Mouse (Mus musculus) stomach, postnatal 0 days (tissue): ENCODE measurements around the gene Pogz. TPM values are rescaled to one million over a fixed set of nuclear protein-coding genes. Genes with fewer than 3 reads are reported as not detected.

Experiments
- ATAC-seq: fragments of 200-750 bp; cut with Nextera tagmentation; 2 replicates; pipeline ENCODE4 v1.8.0; 2017; ENCODE audit not compliant: low FRiP score, low TSS enrichment
- DNase-seq: peaks from one replicate; pipeline ENCODE4 v3.0.0-alpha.2; 2016; ENCODE audit warnings: low spot score
- H3K27ac ChIP-seq: fragments of 300-500 bp; sonication (generic); replicated peaks from 2 replicates; pipeline ENCODE4 v1.5.1; 2014; ENCODE audit warnings: mild to moderate bottlenecking, control low read depth
- H3K27me3 ChIP-seq: fragments of 300-500 bp; sonication (generic); 2 replicates; pipeline ENCODE4 v1.6.1; 2014; ENCODE audit warnings: low read length; ENCODE audit not compliant: control insufficient read depth, insufficient read depth
- H3K36me3 ChIP-seq: fragments of 300-500 bp; sonication (generic); 2 replicates; pipeline ENCODE4 v1.6.1; 2014; ENCODE audit warnings: low read length, mixed read lengths; ENCODE audit not compliant: control insufficient read depth, insufficient read depth
- H3K4me1 ChIP-seq: fragments of 300-500 bp; sonication (generic); replicated peaks from 2 replicates; pipeline ENCODE4 v1.6.1; 2014; ENCODE audit warnings: antibody characterized with exemption; ENCODE audit not compliant: control insufficient read depth, insufficient read depth
- H3K4me2 ChIP-seq: fragments of 300-500 bp; sonication (generic); replicated peaks from 2 replicates; pipeline ENCODE4 v1.6.1; 2014; ENCODE audit warnings: low read depth, mild to moderate bottlenecking, control low read depth, moderate library complexity
- H3K4me3 ChIP-seq: fragments of 300-500 bp; sonication (generic); 2 replicates; pipeline ENCODE4 v1.5.1; 2014; ENCODE audit warnings: low read depth, low read length, control low read depth
- H3K9ac ChIP-seq: fragments of 300-500 bp; sonication (generic); 2 replicates; pipeline ENCODE4 v1.6.1; 2014; ENCODE audit warnings: mild to moderate bottlenecking, low read length, control low read depth, mixed read lengths
- H3K9me3 ChIP-seq: fragments of 300-500 bp; sonication (generic); 2 replicates; pipeline ENCODE4 v1.6.1; 2016; ENCODE audit warnings: low read length; ENCODE audit not compliant: control insufficient read depth
- CTCF ChIP-seq: IDR thresholded peaks from 2 replicates; pipeline ENCODE4 v1.5.1; 2016; ENCODE audit warnings: antibody characterized with exemption, low read depth, mild to moderate bottlenecking, moderate library complexity
- EP300 ChIP-seq: optimal IDR thresholded peaks from 2 replicates; pipeline ENCODE3; 2016; ENCODE audit warnings: antibody characterized with exemption
- WGBS: fragments of 180-500 bp; shearing (Covaris S2); extraction: QIAGEN DNeasy Blood & Tissue Kit; methylation state at CpG from one replicate; pipeline ENCODE4 v1.1.7; 2014; 5-methylcytosine and 5-hydroxymethylcytosine counted together
- polyA plus RNA-seq: library from polyadenylated mRNA; unstranded; fragments of >200 nt; fragmentation: Nextera tagmentation; extraction: Ambion mirVana; gene quantifications from 2 replicates; pipeline ENCODE4 v1.2.1, GENCODE M21; 2015

Pogz gene
- polyA plus RNA-seq, 1 experiment from 2014 or later, result 4.1 TPM

GRCm38 (mm10) chr3:94813651-94814050, 23.7 kb upstream of the Pogz start:
- Histone ChIP-seq H3K4me3 (no peak overlapping the region), H3K9me3 (no peaks in the 10 kb centered on the region), H3K4me2 (no peak overlapping the region), H3K4me1 (no peaks in the 10 kb centered on the region), H3K36me3 (no peaks in the 10 kb centered on the region), H3K27me3 (no peaks in the 10 kb centered on the region), H3K27ac (no peak overlapping the region), H3K9ac (no peak overlapping the region)
- WGBS, result 71% methylated on average over 3 of the region's 3 CpGs
- DNase-seq (no peak), ATAC-seq (no peak)
- no peak for TF ChIP-seq CTCF
- no peak for TF ChIP-seq EP300

DNA sequence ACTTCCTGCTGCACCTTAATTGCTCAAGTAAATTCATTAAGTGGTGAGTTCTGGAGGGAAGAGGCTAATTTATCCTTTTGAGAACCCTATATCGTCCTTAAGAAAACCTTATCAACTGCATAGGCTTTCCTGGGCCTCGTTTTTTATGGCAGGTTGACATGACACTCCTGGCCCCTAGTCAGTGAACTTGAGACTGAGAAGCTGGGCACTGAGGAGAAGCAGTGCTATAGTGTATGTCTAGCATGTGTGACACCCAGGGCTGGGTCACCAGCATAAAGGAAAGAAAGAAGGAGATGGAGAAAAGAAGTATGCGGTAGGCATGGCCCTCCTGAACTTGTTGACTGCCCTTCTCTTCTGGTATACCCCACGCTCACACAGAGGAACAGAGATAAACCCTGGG, 23.3 kb upstream of the Pogz start:
- Histone ChIP-seq H3K27ac (no peak overlapping the region), H3K27me3 (no peaks in the 10 kb centered on the region), H3K9ac (no peak overlapping the region), H3K4me1 (no peaks in the 10 kb centered on the region), H3K9me3 (no peaks in the 10 kb centered on the region), H3K4me2 (no peak overlapping the region), H3K36me3 (no peaks in the 10 kb centered on the region), H3K4me3 (no peak overlapping the region)
- DNase-seq (no peak), ATAC-seq (no peak)
- 74% methylated on average over 4 of the region's 4 CpGs for WGBS
- TF ChIP-seq CTCF (no peak), EP300 (no peak)

- H3K27me3 ChIP-seq, result no peaks in the 10 kb centered on the region
- H3K4me3 ChIP-seq, result no peak overlapping the region
- ATAC-seq (no peak), DNase-seq (no peak)
- H3K4me2 ChIP-seq, result no peak overlapping the region
- no peak overlapping the region for H3K9ac ChIP-seq
- H3K9me3 ChIP-seq, result no peaks in the 10 kb centered on the region
- H3K4me1 ChIP-seq, result no peaks in the 10 kb centered on the region
- no peaks in the 10 kb centered on the region for H3K36me3 ChIP-seq
- TF ChIP-seq EP300, result no peak
- no peak for TF ChIP-seq CTCF
- WGBS, result 81% methylated on average over 4 of the region's 4 CpGs
- H3K27ac ChIP-seq, result no peak overlapping the region
Observed at GRCm38 (mm10) chr3:94814663-94815062, 22.7 kb upstream of the Pogz start.

- TF ChIP-seq CTCF, result peak; percentile 36
- TF ChIP-seq EP300, result no peak
- no peaks in the 10 kb centered on the region for H3K4me1 ChIP-seq
- H3K27me3 ChIP-seq, result no peaks in the 10 kb centered on the region
- ATAC-seq (no peak), DNase-seq (no peak)
- H3K9me3 ChIP-seq, result no peaks in the 10 kb centered on the region
- H3K36me3 ChIP-seq, result no peaks in the 10 kb centered on the region
- no peak overlapping the region for H3K9ac ChIP-seq
- no peak overlapping the region for H3K4me3 ChIP-seq
- no peak overlapping the region for H3K4me2 ChIP-seq
- no peak overlapping the region for H3K27ac ChIP-seq
Observed at GRCm38 (mm10) chr3:94815603-94816002, 21.8 kb upstream of the Pogz start.

GRCm38 (mm10) chr3:94817731-94818130, 19.6 kb upstream of the Pogz start:
- H3K27me3 ChIP-seq, result no peaks in the 10 kb centered on the region
- no peak overlapping the region for H3K4me2 ChIP-seq
- DNase-seq (no peak), ATAC-seq (no peak)
- H3K36me3 ChIP-seq, result no peaks in the 10 kb centered on the region
- TF ChIP-seq EP300, result no peak
- H3K27ac ChIP-seq, result no peak overlapping the region
- H3K9me3 ChIP-seq, result no peaks in the 10 kb centered on the region
- H3K4me3 ChIP-seq, result no peak overlapping the region
- no peaks in the 10 kb centered on the region for H3K4me1 ChIP-seq
- WGBS, result 75% methylated on average over 2 of the region's 2 CpGs
- no peak overlapping the region for H3K9ac ChIP-seq

DNA sequence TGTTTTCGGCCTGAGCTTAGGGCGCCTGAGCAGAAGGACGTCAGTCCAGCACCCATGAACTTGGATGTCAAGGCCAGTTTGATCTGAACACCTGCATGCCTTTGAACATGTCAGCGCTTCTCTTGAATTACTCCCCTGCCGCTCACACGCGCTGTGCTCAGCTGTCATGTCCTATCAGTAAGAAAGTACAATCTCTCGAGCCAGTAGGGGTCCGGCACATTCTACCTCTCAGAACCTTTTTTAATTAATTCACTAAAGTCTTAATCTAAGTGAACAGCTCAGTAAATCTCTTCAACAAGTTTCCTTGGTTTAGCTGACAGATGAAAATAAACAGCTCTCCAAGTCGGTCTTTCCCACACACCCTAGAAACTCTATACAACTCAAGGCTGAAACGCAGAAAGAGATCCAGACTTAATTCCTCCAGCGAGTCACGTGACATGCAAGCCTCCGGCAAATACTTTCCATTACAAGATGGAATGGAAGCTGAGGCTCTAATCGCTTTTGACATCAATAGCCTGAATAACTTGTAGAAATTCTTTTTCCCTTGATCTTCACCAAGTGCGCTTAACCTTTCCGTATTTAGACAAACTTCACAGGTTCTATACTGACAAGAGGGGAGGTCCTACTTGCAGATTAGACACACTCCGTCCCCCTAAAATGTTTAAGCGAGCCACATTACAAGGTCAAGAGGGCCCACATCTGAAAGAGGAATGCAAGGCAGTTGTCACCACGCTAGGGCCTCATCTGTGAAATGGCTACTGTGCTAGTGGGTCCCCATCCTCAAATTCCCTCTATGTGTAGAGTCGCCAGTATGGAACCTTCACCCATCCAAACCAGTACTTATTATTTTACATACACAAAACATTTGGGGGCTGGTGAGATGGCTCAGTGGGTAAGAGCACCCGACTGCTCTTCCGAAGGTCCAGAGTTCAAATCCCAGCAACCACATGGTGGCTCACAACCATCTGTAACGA, 17.6 kb upstream of the Pogz start:
- Histone ChIP-seq H3K9ac (no peak overlapping the region), H3K27me3 (no peaks in the 10 kb centered on the region), H3K4me2 (no peak overlapping the region), H3K36me3 (no peaks in the 10 kb centered on the region), H3K27ac (peak overlapping the region; percentile 35; the same call in 1 of the 2 replicates), H3K9me3 (no peaks in the 10 kb centered on the region), H3K4me3 (no peak overlapping the region), H3K4me1 (no peaks in the 10 kb centered on the region)
- DNase-seq (no peak), ATAC-seq (no peak)
- no peak for TF ChIP-seq EP300
- no peak for TF ChIP-seq CTCF
- WGBS, result 55% methylated on average over 24 of the region's 24 CpGs
